In genomic region chr3:138745596-138745995, GRCm38 (mm10) we compare ENCODE assay signal across 16 mouse cellular contexts. TPM values are rescaled to one million over a fixed set of nuclear protein-coding genes. Genes with fewer than 3 reads are reported as not detected.
DNase-seq lines count a peak whose midpoint lies in the region; ATAC-seq and TF ChIP-seq lines count a peak whose summit lies in the region.
"Had no signal": no experiment of that assay in that cellular context is flagged by ENCODE, and none has a peak within 500 bp of the region (broad histone marks: within the 10 kb centered on the region; RNA-seq: fewer than 3 reads in every experiment).

No protein-coding gene starts in this region.

- peak overlapping the region; percentile 79 for H3K4me2 ChIP-seq in midbrain, postnatal 0 days (ENCODE audit: low read depth, low read length, poor library complexity, severe bottlenecking)
- H3K4me2 ChIP-seq: lung, embryonic 15.5 days had no signal

- H3K79me3 ChIP-seq in C2C12 (ENCODE audit: low read depth): peaks cover 50% of the 10 kb centered on the region

- H3ac ChIP-seq in C2C12 (ENCODE audit: control insufficient read depth, insufficient read length, low read depth): no peak overlapping the region

- WGBS in midbrain, postnatal 0 days: 74% methylated on average over 4 of the region's 4 CpGs

- H3K27me3 ChIP-seq in C2C12 (ENCODE audit: control insufficient read depth, insufficient read depth, insufficient read length): no peaks in the 10 kb centered on the region
- no peaks in the 10 kb centered on the region for H3K27me3 ChIP-seq in midbrain, postnatal 0 days (ENCODE audit: insufficient read depth, low read length)

- H3K9me3 ChIP-seq in midbrain, postnatal 0 days (ENCODE audit: low read length): no peaks in the 10 kb centered on the region
- H3K9me3 ChIP-seq: lung, embryonic 15.5 days; megakaryocyte, embryonic 14.5 days had no signal

- no peak for DNase-seq in layer of hippocampus, adult 2 months (ENCODE audit: low spot score in 2 of 2)
- no peak for DNase-seq in layer of hippocampus, adult 18-20 months (ENCODE audit: low spot score in 2 of 2)
- DNase-seq in adipocyte (ENCODE audit: low spot score): peak; percentile 41
- no peak for DNase-seq in midbrain, postnatal 0 days (ENCODE audit: low spot score)
- DNase-seq in kidney, postnatal 10 days: no peak
- no peak for DNase-seq in layer of hippocampus, adult 11-12 months (ENCODE audit: low spot score)
- DNase-seq: adrenal gland, postnatal 10 days; cerebellum, postnatal 10 days; gastrocnemius, postnatal 10 days; heart, postnatal 14 days; kidney, adult 11 months; right cerebral cortex, postnatal 14 days; thymus, adult 18-20 months had no signal

- H3K36me3 ChIP-seq in C2C12 (ENCODE audit: control insufficient read depth, insufficient read depth): no peaks in the 10 kb centered on the region
- H3K36me3 ChIP-seq in midbrain, postnatal 0 days (ENCODE audit: insufficient read depth, low read length): no peaks in the 10 kb centered on the region
- H3K36me3 ChIP-seq: lung, embryonic 15.5 days had no signal

- H3K27ac ChIP-seq in layer of hippocampus, adult 2 months: peak overlapping the region; percentile 97
- H3K27ac ChIP-seq in midbrain, postnatal 0 days (ENCODE audit: low read depth, low read length): no peak overlapping the region
- H3K27ac ChIP-seq: lung, embryonic 15.5 days had no signal

- peak overlapping the region; percentile 95 for H3K4me3 ChIP-seq in layer of hippocampus, adult 2 months
- no peak overlapping the region for H3K4me3 ChIP-seq in C2C12 (ENCODE audit: insufficient read depth, poor library complexity, severe bottlenecking)
- peak overlapping the region; percentile 93; the same call in 1 of the 2 replicates for H3K4me3 ChIP-seq in midbrain, postnatal 0 days (ENCODE audit: low read depth, low read length)
- H3K4me3 ChIP-seq: lung, embryonic 15.5 days; megakaryocyte, embryonic 14.5 days had no signal

- TF ChIP-seq CTCF in layer of hippocampus, adult 2 months (conservative IDR thresholded peaks at IDR 0.05): no peak
- no peak for TF ChIP-seq CTCF in C2C12 (IDR thresholded peaks at IDR 0.05; ENCODE audit: control insufficient read depth, insufficient read depth, insufficient read length)
- TF ChIP-seq CTCF in midbrain, postnatal 0 days (IDR thresholded peaks at IDR 0.05): no peak

- no peak overlapping the region for H3K9ac ChIP-seq in midbrain, postnatal 0 days (replicated peaks; ENCODE audit: low read length, poor library complexity, severe bottlenecking)
- H3K9ac ChIP-seq: lung, embryonic 15.5 days had no signal

- H3K79me2 ChIP-seq in C2C12 (ENCODE audit: control insufficient read depth, insufficient read depth): peaks cover 77% of the 10 kb centered on the region

- no peak for ATAC-seq in midbrain, postnatal 0 days (ENCODE audit: low FRiP score)

- peaks cover 19% of the 10 kb centered on the region for H3K4me1 ChIP-seq in midbrain, postnatal 0 days (ENCODE audit: insufficient read depth, low read length)

TF ChIP-seq in C2C12, 6 proteins besides CTCF, POLR2A, EP300 and RAD21:
- TF ChIP-seq MYOD1 (IDR thresholded peaks at IDR 0.05; ENCODE audit: control insufficient read depth, insufficient read length, low read depth) (no peak), CEBPB (IDR thresholded peaks at IDR 0.05; ENCODE audit: low read depth) (no peak), FOSL1 (IDR thresholded peaks at IDR 0.05; ENCODE audit: insufficient read depth, low read length, poor library complexity, severe bottlenecking) (peak; percentile 68), MYOG (IDR thresholded peaks at IDR 0.05; ENCODE audit: control insufficient read depth, extremely low read depth, insufficient read length) (no peak), USF1 (IDR thresholded peaks at IDR 0.05; ENCODE audit: low read depth) (no peak), MAX (IDR thresholded peaks at IDR 0.05) (no peak)

RNA-seq across cellular contexts. Expression of gene Tspan5, which starts 3.6 kb away (rescaled TPM):
- 100 to 1,000 TPM; 199 to 202 TPM for total RNA-seq in layer of hippocampus, adult 2 months (2021)
- 100 to 1,000 TPM; 197 to 205 TPM for total RNA-seq in layer of hippocampus, adult 18-20 months (2021)
- polyA plus RNA-seq in C2C12 (2012; fragmentation: generic; extraction: Trizol): 35.7 TPM
- 156 and 165 TPM in 2 replicates for total RNA-seq in midbrain, postnatal 0 days (2014; rRNA removed)
- 97.8 and 99.4 TPM in 2 replicates for polyA plus RNA-seq in midbrain, postnatal 0 days (2015; fragmentation: Nextera tagmentation; extraction: Ambion mirVana)
